Mouse (Mus musculus) neural tube, embryonic 14.5 days (tissue): Measurements from ENCODE around the gene Cetn3. TPM values are rescaled to one million over a fixed set of nuclear protein-coding genes. Genes with fewer than 3 reads are reported as not detected.

Source experiments
- ATAC-seq: fragments of 200-750 bp; cut with Nextera tagmentation; 2 replicates; pipeline ENCODE4 v1.8.0; 2017; ENCODE audit warnings: low read depth, mild to moderate bottlenecking, moderate TSS enrichment, moderate library complexity
- H3K27ac ChIP-seq: fragments of 300-500 bp; sonication (generic); 2 replicates; pipeline ENCODE4 v1.5.1; 2014; ENCODE audit warnings: low read depth, mild to moderate bottlenecking, control low read depth, low read length, moderate library complexity, mixed read lengths
- H3K27me3 ChIP-seq: fragments of 300-500 bp; sonication (generic); 2 replicates; pipeline ENCODE4 v1.6.1; 2014; ENCODE audit warnings: low read length; ENCODE audit not compliant: control insufficient read depth, insufficient read depth
- H3K36me3 ChIP-seq: fragments of 300-500 bp; sonication (generic); 2 replicates; pipeline ENCODE4 v1.6.1; 2014; ENCODE audit warnings: low read length, mixed read lengths; ENCODE audit not compliant: control insufficient read depth, insufficient read depth
- H3K4me1 ChIP-seq: fragments of 300-500 bp; sonication (generic); 2 replicates; pipeline ENCODE4 v1.6.1; 2014; ENCODE audit warnings: low read length; ENCODE audit not compliant: control insufficient read depth, insufficient read depth
- H3K4me2 ChIP-seq: fragments of 300-500 bp; sonication (generic); 2 replicates; pipeline ENCODE4 v1.6.1; 2014; ENCODE audit warnings: mild to moderate bottlenecking, low read depth, low read length, control low read depth
- H3K4me3 ChIP-seq: fragments of 300-500 bp; sonication (generic); 2 replicates; pipeline ENCODE4 v1.5.1; 2014; ENCODE audit warnings: low read depth, low read length, control low read depth, mixed read lengths
- H3K9ac ChIP-seq: fragments of 300-500 bp; sonication (generic); replicated peaks from 2 replicates; pipeline ENCODE4 v1.6.1; 2014; ENCODE audit warnings: low read depth, mild to moderate bottlenecking, control low read depth, low read length, mixed read lengths
- H3K9me3 ChIP-seq: fragments of 300-500 bp; sonication (generic); 2 replicates; pipeline ENCODE4 v1.6.1; 2016; ENCODE audit warnings: low read length; ENCODE audit not compliant: control insufficient read depth
- WGBS: fragments of 180-500 bp; shearing (Covaris S2); extraction: QIAGEN DNeasy Blood & Tissue Kit; methylation state at CpG from one replicate; pipeline ENCODE4 v1.1.7; 2014; 5-methylcytosine and 5-hydroxymethylcytosine counted together
- polyA plus RNA-seq: library from polyadenylated mRNA; unstranded; fragments of >200 nt; fragmentation: Nextera tagmentation; extraction: Ambion mirVana; gene quantifications from 2 replicates; pipeline ENCODE4 v1.2.1, GENCODE M21; 2014

Gene Cetn3
- polyA plus RNA-seq, 1 experiment from 2014 or later = 283 TPM

DNA sequence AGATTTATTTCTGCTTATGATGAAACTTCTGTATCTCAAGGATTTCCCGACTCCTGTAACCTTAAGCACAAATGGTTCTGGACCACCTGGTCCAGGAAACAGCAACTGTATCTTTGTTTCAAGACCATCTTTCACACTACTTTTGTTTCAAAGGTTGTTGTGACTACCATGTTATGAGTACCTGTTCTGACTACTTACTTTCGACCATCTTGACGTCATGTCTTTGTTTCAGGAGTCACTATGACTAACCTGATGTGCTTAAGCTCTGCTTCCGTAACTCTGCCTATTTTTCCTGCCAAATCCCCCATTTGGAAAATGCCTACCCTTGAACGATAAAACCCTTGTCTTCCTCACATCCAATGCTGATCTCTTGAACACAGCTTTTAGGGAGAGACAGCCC is 55.1 kb downstream of the Cetn3 start:
- H3K4me1 ChIP-seq = no peaks in the 10 kb centered on the region
- no peaks in the 10 kb centered on the region for H3K9me3 ChIP-seq
- no peak overlapping the region for H3K4me3 ChIP-seq
- H3K27me3 ChIP-seq = no peaks in the 10 kb centered on the region
- H3K4me2 ChIP-seq = no peak overlapping the region
- H3K36me3 ChIP-seq = no peaks in the 10 kb centered on the region
- no peak overlapping the region for H3K27ac ChIP-seq
- 96% methylated on average over 5 of the region's 5 CpGs for whole genome bisulfite sequencing
- H3K9ac ChIP-seq = no peak overlapping the region
- no peak for ATAC-seq

DNA sequence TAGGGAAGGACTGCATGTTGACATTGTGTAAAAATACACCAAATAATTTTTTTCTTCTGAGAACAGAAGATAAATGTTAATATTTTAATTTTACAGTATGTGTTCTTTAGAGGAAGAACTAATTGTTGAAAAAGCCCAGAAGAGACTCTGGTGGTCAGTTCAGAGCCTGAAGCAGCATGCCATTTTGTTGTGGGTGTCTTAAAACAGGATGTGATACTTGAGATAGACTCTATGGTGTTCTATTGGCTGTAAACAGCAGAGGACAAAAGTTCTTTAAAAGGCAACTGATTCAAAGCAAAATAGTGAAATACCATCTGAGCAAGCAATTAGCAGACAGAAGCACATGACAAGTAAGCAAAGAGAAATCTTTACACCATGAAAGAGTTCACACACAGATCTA is 56.1 kb downstream of the Cetn3 start:
- no peaks in the 10 kb centered on the region for H3K4me1 ChIP-seq
- H3K4me2 ChIP-seq = no peak overlapping the region
- H3K9ac ChIP-seq = no peak overlapping the region
- ATAC-seq = no peak
- H3K4me3 ChIP-seq = no peak overlapping the region
- no peaks in the 10 kb centered on the region for H3K36me3 ChIP-seq
- H3K27me3 ChIP-seq = no peaks in the 10 kb centered on the region
- no peak overlapping the region for H3K27ac ChIP-seq
- no peaks in the 10 kb centered on the region for H3K9me3 ChIP-seq

DNA sequence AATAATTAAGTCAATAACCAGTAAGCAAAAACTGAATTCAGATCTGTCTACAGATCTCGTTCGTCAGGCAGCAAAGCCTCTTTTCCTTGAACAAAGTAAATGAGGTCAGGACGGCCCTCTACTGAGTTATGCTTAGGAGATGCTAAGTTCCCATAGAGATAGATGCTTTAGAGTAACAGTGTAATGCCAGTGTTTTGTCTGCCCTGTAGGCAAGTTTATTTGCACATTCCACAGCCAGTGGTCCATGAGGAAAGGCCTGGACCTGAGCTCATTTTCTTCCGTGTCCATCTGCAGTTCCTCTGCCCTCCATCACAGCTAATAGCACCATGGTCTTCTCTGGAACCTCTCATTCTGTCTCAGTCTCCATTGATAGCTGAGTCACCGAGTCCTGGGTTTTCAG is 57.4 kb downstream of the Cetn3 start:
- Histone ChIP-seq H3K27me3 (no peaks in the 10 kb centered on the region), H3K9me3 (no peaks in the 10 kb centered on the region), H3K27ac (no peak overlapping the region), H3K4me1 (no peaks in the 10 kb centered on the region), H3K9ac (no peak overlapping the region), H3K4me3 (no peak overlapping the region), H3K4me2 (no peak overlapping the region), H3K36me3 (no peaks in the 10 kb centered on the region)
- no peak for ATAC-seq
- WGBS = 71% methylated on average over 5 of the region's 5 CpGs

DNA sequence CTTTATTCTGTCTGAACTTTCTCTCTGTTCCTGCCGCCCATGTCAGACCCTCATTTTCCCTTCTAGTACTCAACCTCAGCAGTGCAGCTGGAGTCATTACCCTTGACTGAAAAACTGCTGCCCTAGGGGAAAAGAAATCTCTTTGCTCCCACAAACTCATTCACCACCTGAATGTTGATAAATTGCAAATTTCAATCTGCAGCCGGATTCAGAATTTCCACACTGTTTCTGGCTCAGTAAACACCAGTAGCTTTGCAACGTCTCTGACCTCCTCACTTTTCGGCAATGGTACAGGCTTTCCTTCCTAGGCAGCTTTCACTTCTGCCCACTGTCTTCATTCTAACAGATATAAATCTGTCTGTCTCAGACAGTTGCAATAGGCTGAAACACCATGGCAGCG is 57.8 kb downstream of the Cetn3 start:
- Histone ChIP-seq H3K9me3 (no peaks in the 10 kb centered on the region), H3K4me3 (no peak overlapping the region), H3K9ac (no peak overlapping the region), H3K36me3 (no peaks in the 10 kb centered on the region), H3K27me3 (no peaks in the 10 kb centered on the region), H3K27ac (no peak overlapping the region), H3K4me1 (no peaks in the 10 kb centered on the region), H3K4me2 (no peak overlapping the region)
- WGBS = 55% methylated on average over 5 of the region's 5 CpGs
- no peak for ATAC-seq

DNA sequence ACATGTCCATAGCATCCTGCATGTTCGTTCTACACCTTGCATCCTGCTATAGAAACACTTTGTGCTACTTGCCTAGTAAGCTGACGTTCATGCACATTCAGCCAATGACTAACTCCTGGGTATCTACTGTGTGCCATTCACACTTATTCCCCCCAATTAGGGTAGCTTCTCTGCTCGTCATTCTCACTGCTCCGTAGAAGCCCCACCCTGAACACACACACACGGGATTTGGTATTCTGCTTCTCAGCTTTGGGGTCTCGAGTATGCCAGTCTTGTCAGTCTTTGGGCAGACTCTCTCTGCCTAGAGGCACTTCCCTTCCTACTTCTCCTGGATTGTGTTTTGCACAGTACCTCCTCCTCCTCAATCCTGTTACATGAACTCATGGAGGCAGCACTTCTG is 59.4 kb downstream of the Cetn3 start:
- H3K9me3 ChIP-seq = no peaks in the 10 kb centered on the region
- no peak overlapping the region for H3K27ac ChIP-seq
- no peak overlapping the region for H3K9ac ChIP-seq
- WGBS = 86% methylated on average over 6 of the region's 6 CpGs
- no peaks in the 10 kb centered on the region for H3K36me3 ChIP-seq
- no peak for ATAC-seq
- no peaks in the 10 kb centered on the region for H3K4me1 ChIP-seq
- no peak overlapping the region for H3K4me2 ChIP-seq
- no peak overlapping the region for H3K4me3 ChIP-seq
- no peaks in the 10 kb centered on the region for H3K27me3 ChIP-seq

Other genes with a start within 250 kb of the Cetn3 start
- gene Adgrv1, start 149.9 kb upstream of the Cetn3 start, polyA plus RNA-seq = 10.3 and 13.5 TPM in 2 replicates
- gene Lysmd3, start 125.4 kb upstream of the Cetn3 start, polyA plus RNA-seq = 23.5 and 26.6 TPM in 2 replicates
- 3.3 and 5.3 TPM in 2 replicates for gene Polr3g, start 72.1 kb upstream of the Cetn3 start, polyA plus RNA-seq
- 49.9 and 58.0 TPM in 2 replicates for gene Mblac2, start 71.7 kb upstream of the Cetn3 start, polyA plus RNA-seq